In the genomic region with DNA sequence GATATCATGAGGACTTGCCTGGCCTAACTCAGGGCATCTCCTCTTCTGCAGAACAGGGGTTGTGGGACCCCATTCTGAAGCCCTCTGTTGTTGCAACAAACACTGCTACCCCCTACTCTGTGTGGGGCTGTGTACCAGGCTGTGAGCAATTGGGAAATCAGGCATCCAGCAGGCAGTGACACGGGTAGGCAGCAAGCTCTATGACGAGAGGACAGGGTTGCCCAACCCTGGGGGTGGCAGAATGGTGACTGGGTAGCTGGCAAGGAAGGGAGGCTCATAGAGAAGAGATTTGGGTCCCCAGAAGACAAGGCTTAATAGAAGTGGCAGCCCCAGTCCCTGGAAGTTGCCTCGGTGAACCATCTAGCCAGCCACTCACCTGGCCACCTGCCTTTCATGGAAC, we compare ENCODE assay signal across 28 mouse cellular contexts. TPM values are rescaled to one million over a fixed set of nuclear protein-coding genes. Genes with fewer than 3 reads are reported as not detected.
A peak's percentile ranks its signal among the peaks of the same experiment; 100 is the strongest.
DNase-seq lines count a peak whose midpoint lies in the region; ATAC-seq and TF ChIP-seq lines count a peak whose summit lies in the region.
"Had no signal": no experiment of that assay in that cellular context is flagged by ENCODE, and none has a peak within 500 bp of the region (broad histone marks: within the 10 kb centered on the region; RNA-seq: fewer than 3 reads in every experiment).

No protein-coding gene starts in this region.

- intact Hi-C loops in gastrocnemius, adult 2 months (cut with DNase I), result no loop called here

- H3K4me3 ChIP-seq in gastrocnemius, adult 2 months, result peak overlapping the region; percentile 69; the same call in 1 of the 2 replicates
- no peak overlapping the region for H3K4me3 ChIP-seq in liver, postnatal 0 days (ENCODE audit: low read depth, low read length)
- H3K4me3 ChIP-seq in liver, embryonic 11.5 days (ENCODE audit: low read depth, low read length), result no peak overlapping the region
- no peak overlapping the region for H3K4me3 ChIP-seq in brown adipose tissue, adult 24 weeks (ENCODE audit: insufficient read depth, low read depth, low read length)
- H3K4me3 ChIP-seq in hindbrain, embryonic 13.5 days, result no peak overlapping the region
- H3K4me3 ChIP-seq: embryonic facial prominence, embryonic 12.5 days; embryonic facial prominence, embryonic 15.5 days; hindbrain, embryonic 12.5 days had no signal

- H3K9ac ChIP-seq in liver, postnatal 0 days (replicated peaks), result no peak overlapping the region
- no peak overlapping the region for H3K9ac ChIP-seq in liver, embryonic 11.5 days (ENCODE audit: low read depth, low read length)
- H3K9ac ChIP-seq in hindbrain, embryonic 13.5 days, result no peak overlapping the region
- H3K9ac ChIP-seq: embryonic facial prominence, embryonic 12.5 days; embryonic facial prominence, embryonic 15.5 days; forebrain, postnatal 0 days; hindbrain, embryonic 12.5 days had no signal

- H3K36me3 ChIP-seq in liver, postnatal 0 days (replicated peaks; ENCODE audit: insufficient read depth, low read length), result peaks cover 7% of the 10 kb centered on the region; the same call in 1 of the 2 replicates
- no peaks in the 10 kb centered on the region for H3K36me3 ChIP-seq in liver, embryonic 11.5 days (ENCODE audit: control insufficient read depth, insufficient read depth, low read length)
- H3K36me3 ChIP-seq in hindbrain, embryonic 13.5 days, result no peaks in the 10 kb centered on the region
- H3K36me3 ChIP-seq: embryonic facial prominence, embryonic 12.5 days; embryonic facial prominence, embryonic 15.5 days; G1E; hindbrain, embryonic 12.5 days had no signal

- TF ChIP-seq CTCF in gastrocnemius, adult 2 months (IDR thresholded peaks at IDR 0.05), result no peak
- no peak for TF ChIP-seq CTCF in liver, postnatal 0 days (IDR thresholded peaks at IDR 0.05; ENCODE audit: low read depth)

- TF ChIP-seq EP300 in liver, postnatal 0 days (IDR thresholded peaks at IDR 0.05; ENCODE audit: low read depth), result no peak

- 64% methylated on average over 3 of the region's 3 CpGs for WGBS in liver, postnatal 0 days (ENCODE audit: insufficient replicate concordance)
- WGBS in liver, embryonic 11.5 days, result 79% methylated on average over 3 of the region's 3 CpGs
- 78% methylated on average over 3 of the region's 3 CpGs for WGBS in hindbrain, embryonic 13.5 days

- DNase-seq in gastrocnemius, adult 2 months, result no peak
- DNase-seq in gastrocnemius, postnatal 25 days, result no peak
- DNase-seq in liver, postnatal 0 days, result no peak
- DNase-seq in liver, embryonic 11.5 days (ENCODE audit: low spot score), result no peak
- DNase-seq: adrenal gland, adult 2 months; adrenal gland, postnatal 25 days; B cell, adult 2 months; cerebellum, adult 11 months; cerebellum, adult 2 months; cerebellum, adult 9-11 months; cerebellum, postnatal 25 days; forebrain, postnatal 0 days; gastrocnemius, postnatal 36 days; heart, adult 11 months had no signal

- no peak overlapping the region for H3K27ac ChIP-seq in gastrocnemius, adult 2 months
- no peak overlapping the region for H3K27ac ChIP-seq in liver, postnatal 0 days (ENCODE audit: low read depth)
- no peak overlapping the region for H3K27ac ChIP-seq in liver, embryonic 11.5 days (ENCODE audit: low read depth, low read length)
- H3K27ac ChIP-seq in brown adipose tissue, adult 24 weeks (replicated peaks; ENCODE audit: low read depth, low read length), result peak overlapping the region; percentile 63; the same call in 1 of the 2 replicates
- H3K27ac ChIP-seq in hindbrain, embryonic 13.5 days, result no peak overlapping the region
- H3K27ac ChIP-seq: embryonic facial prominence, embryonic 12.5 days; embryonic facial prominence, embryonic 15.5 days; hindbrain, embryonic 12.5 days had no signal

- ATAC-seq in liver, postnatal 0 days, result no peak
- no peak for ATAC-seq in liver, embryonic 11.5 days (replicated peaks; ENCODE audit: low FRiP score)
- ATAC-seq in megakaryocyte progenitor cell, adult 5-6 weeks (replicated peaks; ENCODE audit: poor library complexity), result peak; percentile 54
- ATAC-seq in hindbrain, embryonic 13.5 days (ENCODE audit: low FRiP score), result no peak
- ATAC-seq: forebrain, embryonic 14.5 days; forebrain, postnatal 0 days; hindbrain, embryonic 16.5 days; Patski had no signal

- no peaks in the 10 kb centered on the region for H3K27me3 ChIP-seq in liver, postnatal 0 days (ENCODE audit: insufficient read depth, low read length)
- H3K27me3 ChIP-seq in liver, embryonic 11.5 days (replicated peaks; ENCODE audit: control insufficient read depth, insufficient read depth, low read length), result no peaks in the 10 kb centered on the region
- no peaks in the 10 kb centered on the region for H3K27me3 ChIP-seq in hindbrain, embryonic 13.5 days
- H3K27me3 ChIP-seq: CH12.LX; embryonic facial prominence, embryonic 12.5 days; embryonic facial prominence, embryonic 15.5 days; hindbrain, embryonic 12.5 days; Patski had no signal

- no peaks in the 10 kb centered on the region for H3K9me3 ChIP-seq in liver, postnatal 0 days (ENCODE audit: low read length)
- H3K9me3 ChIP-seq in liver, embryonic 11.5 days (ENCODE audit: control insufficient read depth, low read length), result no peaks in the 10 kb centered on the region
- no peaks in the 10 kb centered on the region for H3K9me3 ChIP-seq in hindbrain, embryonic 13.5 days
- H3K9me3 ChIP-seq: embryonic facial prominence, embryonic 12.5 days; embryonic facial prominence, embryonic 15.5 days; G1E; hindbrain, embryonic 12.5 days had no signal

- peaks cover 24% of the 10 kb centered on the region for H3K4me1 ChIP-seq in liver, postnatal 0 days (ENCODE audit: insufficient read depth)
- H3K4me1 ChIP-seq in liver, embryonic 11.5 days (replicated peaks; ENCODE audit: control insufficient read depth, insufficient read depth, low read length), result peaks cover 6% of the 10 kb centered on the region; the same call in 1 of the 2 replicates
- H3K4me1 ChIP-seq in brown adipose tissue, adult 24 weeks (ENCODE audit: control insufficient read depth, insufficient read depth, insufficient read length, low read length), result peaks cover 45% of the 10 kb centered on the region
- no peaks in the 10 kb centered on the region for H3K4me1 ChIP-seq in hindbrain, embryonic 13.5 days (replicated peaks)

- peak overlapping the region; percentile 9; the same call in 1 of the 2 replicates for H3K4me2 ChIP-seq in liver, postnatal 0 days (ENCODE audit: low read depth, low read length)
- no peak overlapping the region for H3K4me2 ChIP-seq in liver, embryonic 11.5 days
- H3K4me2 ChIP-seq in hindbrain, embryonic 13.5 days, result no peak overlapping the region
- H3K4me2 ChIP-seq: embryonic facial prominence, embryonic 12.5 days; embryonic facial prominence, embryonic 15.5 days; heart, embryonic 11.5 days; hindbrain, embryonic 12.5 days had no signal

RNA-seq across cellular contexts. Expression of a gene that starts 13.9 kb away (rescaled TPM):
- 1 to 10 TPM; 2.2 to 2.4 TPM for total RNA-seq in gastrocnemius, adult 2 months (2021)
- total RNA-seq in gastrocnemius, postnatal 25 days (2021), result 1 to 10 TPM; 1.8 to 2.1 TPM
- 3.4 and 3.5 TPM in 2 replicates for polyA plus RNA-seq in liver, postnatal 0 days (2015; fragmentation: Nextera tagmentation; extraction: Ambion mirVana)
- 4.0 and 4.3 TPM in 2 replicates for polyA plus RNA-seq in liver, embryonic 11.5 days (2014; fragmentation: Nextera tagmentation; extraction: Ambion mirVana)
- polyA plus RNA-seq in brown adipose tissue, adult 24 weeks (2012; ENCODE audit: insufficient read depth, insufficient read length, missing spikeins), result 16.6 and 17.9 TPM in 2 replicates
- total RNA-seq in megakaryocyte progenitor cell, adult 5-6 weeks (2015), result 2.7 and 4.1 TPM in 2 replicates
- total RNA-seq in megakaryocyte progenitor cell, adult 5-6 weeks (2017), result 2.9 and 5.5 TPM in 2 replicates
- 2.7 and 3.8 TPM in 2 replicates for polyA plus RNA-seq in hindbrain, embryonic 13.5 days (2015; fragmentation: Nextera tagmentation; extraction: Ambion mirVana)

RNA-seq across cellular contexts. Expression of a gene that starts 31.8 kb away (rescaled TPM):
- total RNA-seq in gastrocnemius, adult 2 months (2021), result 10 to 100 TPM; 40.7 to 42.5 TPM
- total RNA-seq in gastrocnemius, postnatal 25 days (2021), result 10 to 100 TPM; 33.4 to 42.7 TPM
- 0.33 and 0.45 TPM in 2 replicates for polyA plus RNA-seq in liver, postnatal 0 days (2015; fragmentation: Nextera tagmentation; extraction: Ambion mirVana)
- polyA plus RNA-seq in liver, embryonic 11.5 days (2014; fragmentation: Nextera tagmentation; extraction: Ambion mirVana), result 0.18 and 0.29 TPM in 2 replicates
- 4.6 and 7.5 TPM in 2 replicates for polyA plus RNA-seq in brown adipose tissue, adult 24 weeks (2012; ENCODE audit: insufficient read depth, insufficient read length, missing spikeins)
- total RNA-seq in megakaryocyte progenitor cell, adult 5-6 weeks (2015), result 0.59 TPM in 1 of 2 replicates, not detected in the other
- total RNA-seq in megakaryocyte progenitor cell, adult 5-6 weeks (2017), result 0.14 TPM in 1 of 2 replicates, not detected in the other
- 9.5 and 10.4 TPM in 2 replicates for polyA plus RNA-seq in hindbrain, embryonic 13.5 days (2015; fragmentation: Nextera tagmentation; extraction: Ambion mirVana)
- total RNA-seq: common myeloid progenitor, adult 5-6 weeks had no signal
- polyA plus RNA-seq: G1E had no signal

RNA-seq across cellular contexts. Expression of a gene that starts 46.3 kb away (rescaled TPM):
- 10 to 100 TPM; 40.1 to 52.2 TPM for total RNA-seq in gastrocnemius, adult 2 months (2021)
- 10 to 100 TPM; 37.4 to 46.7 TPM for total RNA-seq in gastrocnemius, postnatal 25 days (2021)
- 2.3 and 2.6 TPM in 2 replicates for polyA plus RNA-seq in liver, postnatal 0 days (2015; fragmentation: Nextera tagmentation; extraction: Ambion mirVana)
- 1.7 and 2.3 TPM in 2 replicates for polyA plus RNA-seq in liver, embryonic 11.5 days (2014; fragmentation: Nextera tagmentation; extraction: Ambion mirVana)
- 60.4 and 62.3 TPM in 2 replicates for polyA plus RNA-seq in brown adipose tissue, adult 24 weeks (2012; ENCODE audit: insufficient read depth, insufficient read length, missing spikeins)
- not detected in 2 replicates for total RNA-seq in megakaryocyte progenitor cell, adult 5-6 weeks (2015)
- total RNA-seq in megakaryocyte progenitor cell, adult 5-6 weeks (2017), result not detected in 2 replicates
- 12.2 and 12.7 TPM in 2 replicates for polyA plus RNA-seq in hindbrain, embryonic 13.5 days (2015; fragmentation: Nextera tagmentation; extraction: Ambion mirVana)
- total RNA-seq: CH12.LX; common myeloid progenitor, adult 5-6 weeks; G1E; hematopoietic stem cell, adult 5-6 weeks had no signal
- polyA plus RNA-seq: G1E had no signal
